Mouse (Mus musculus): ENCODE data around the gene Kcnab1.

DNA sequence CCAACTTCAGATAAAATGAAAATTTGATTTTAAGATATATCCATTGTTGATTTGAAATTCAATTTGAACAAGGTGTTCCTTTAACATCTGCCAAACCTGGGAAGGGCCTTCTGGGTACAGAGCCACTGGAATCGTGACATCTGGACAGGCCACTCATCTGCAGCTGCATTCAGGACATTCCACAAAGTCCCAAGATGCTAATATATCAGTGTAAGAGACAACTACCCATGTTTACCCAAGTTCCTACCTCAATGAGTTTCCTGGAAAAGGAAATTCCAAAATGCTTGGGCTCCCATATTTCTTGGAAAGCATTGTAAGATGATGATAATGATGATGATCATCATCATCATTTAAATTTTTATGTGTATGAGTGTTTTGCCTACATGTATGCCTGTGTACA lies 91.4 kb downstream of the Kcnab1 start:
- TF ChIP-seq CTCF (IDR thresholded peaks at IDR 0.05; ENCODE audit: low read depth) (no peak), EP300 (IDR thresholded peaks at IDR 0.05; ENCODE audit: low read depth) (no peak)

All from liver, postnatal 0 days (tissue).